ENCODE assay signal across 18 mouse cellular contexts in the genomic region with DNA sequence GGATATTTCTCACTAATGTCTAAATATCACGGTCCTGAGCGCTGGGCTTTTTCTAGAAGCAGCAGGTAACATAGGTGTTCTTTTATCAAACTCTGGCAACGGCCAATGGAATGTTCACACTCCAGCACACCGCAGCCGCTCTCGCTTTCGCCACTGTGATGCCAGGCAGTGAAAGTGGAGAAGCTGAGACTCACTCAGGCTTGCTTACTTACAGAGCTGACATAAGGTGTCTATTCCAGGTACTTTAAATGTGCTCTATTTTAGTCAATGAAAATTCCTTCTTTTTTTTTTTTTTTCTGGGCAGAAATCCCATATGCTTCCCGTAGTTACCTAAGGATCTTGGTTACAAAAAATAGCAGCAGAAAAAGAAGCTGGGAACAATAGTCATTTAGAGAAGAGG. TPM values are rescaled to one million over a fixed set of nuclear protein-coding genes. Genes with fewer than 3 reads are reported as not detected.
"Had no signal": no experiment of that assay in that cellular context is flagged by ENCODE, and none has a peak within 500 bp of the region (broad histone marks: within the 10 kb centered on the region; RNA-seq: fewer than 3 reads in every experiment).

No protein-coding gene starts in this region.

- H3K4me3 ChIP-seq: intestine, embryonic 15.5 days; left cerebral cortex, adult 2 months; limb, embryonic 15.5 days; midbrain, embryonic 12.5 days; midbrain, embryonic 15.5 days; neural tube, embryonic 12.5 days; neural tube, embryonic 15.5 days had no signal

- H3K27ac ChIP-seq: intestine, embryonic 15.5 days; left cerebral cortex, adult 2 months; limb, embryonic 15.5 days; liver, embryonic 14.5 days; macrophage; midbrain, embryonic 12.5 days; midbrain, embryonic 15.5 days; neural tube, embryonic 12.5 days; neural tube, embryonic 15.5 days had no signal

- H3K4me2 ChIP-seq: intestine, embryonic 15.5 days; limb, embryonic 15.5 days; liver, embryonic 11.5 days; lung, embryonic 14.5 days; midbrain, embryonic 12.5 days; midbrain, embryonic 15.5 days; neural tube, embryonic 12.5 days; neural tube, embryonic 15.5 days had no signal

- H3K4me1 ChIP-seq: intestine, embryonic 15.5 days; midbrain, embryonic 12.5 days; midbrain, embryonic 15.5 days; neural tube, embryonic 12.5 days; neural tube, embryonic 15.5 days had no signal

- H3K36me3 ChIP-seq: intestine, embryonic 15.5 days; limb, embryonic 15.5 days; midbrain, embryonic 12.5 days; midbrain, embryonic 15.5 days; neural tube, embryonic 12.5 days; neural tube, embryonic 15.5 days had no signal

- H3K9ac ChIP-seq: intestine, embryonic 15.5 days; limb, embryonic 15.5 days; liver, embryonic 14.5 days; liver, postnatal 0 days; lung, embryonic 14.5 days; midbrain, embryonic 12.5 days; midbrain, embryonic 15.5 days; neural tube, embryonic 12.5 days; neural tube, embryonic 15.5 days had no signal

- H3K9me3 ChIP-seq: intestine, embryonic 15.5 days; limb, embryonic 15.5 days; midbrain, embryonic 12.5 days; midbrain, embryonic 15.5 days; neural tube, embryonic 12.5 days; neural tube, embryonic 15.5 days had no signal

- DNase-seq: layer of hippocampus, postnatal 36 days; liver, postnatal 0 days; lung, embryonic 14.5 days; right cerebral cortex, adult 18-20 months; right cerebral cortex, postnatal 14 days; right cerebral cortex, postnatal 4 days; thymus, postnatal 25 days had no signal

- ATAC-seq: intestine, embryonic 15.5 days; liver, postnatal 0 days; lung, postnatal 0 days; midbrain, embryonic 15.5 days had no signal

- H3K27me3 ChIP-seq: intestine, embryonic 15.5 days; limb, embryonic 15.5 days; midbrain, embryonic 12.5 days; midbrain, embryonic 15.5 days; neural tube, embryonic 12.5 days; neural tube, embryonic 15.5 days had no signal

RNA-seq across cellular contexts. Expression of a gene that starts 18.8 kb away (rescaled TPM):
- polyA plus RNA-seq: macrophage had no signal
